Mouse (Mus musculus) liver, postnatal 0 days (tissue): Measurements from ENCODE around the gene Mlycd. TPM values are rescaled to one million over a fixed set of nuclear protein-coding genes. Genes with fewer than 3 reads are reported as not detected.

Experiments
- ATAC-seq: fragments of 200-750 bp; cut with Nextera tagmentation; 2 replicates; pipeline ENCODE4 v1.8.0; 2017; ENCODE audit warnings: mild to moderate bottlenecking, moderate library complexity
- DNase-seq: peaks from one replicate; pipeline ENCODE4 v3.0.0-alpha.2; 2016
- H3K27ac ChIP-seq: fragments of 300-500 bp; sonication (generic); 2 replicates; pipeline ENCODE4 v1.5.1; 2014; ENCODE audit warnings: antibody characterized with exemption, moderate library complexity, mild to moderate bottlenecking, low read depth
- H3K27me3 ChIP-seq: fragments of 300-500 bp; sonication (generic); 2 replicates; pipeline ENCODE4 v1.6.1; 2014; ENCODE audit warnings: low read length, control low read depth, mixed read lengths; ENCODE audit not compliant: insufficient read depth
- H3K36me3 ChIP-seq: fragments of 300-500 bp; sonication (generic); replicated peaks from 2 replicates; pipeline ENCODE4 v1.6.1; 2014; ENCODE audit warnings: mild to moderate bottlenecking, control low read depth, low read length, moderate library complexity, mixed read lengths; ENCODE audit not compliant: insufficient read depth
- H3K4me1 ChIP-seq: fragments of 300-500 bp; sonication (generic); 2 replicates; pipeline ENCODE4 v1.6.1; 2014; ENCODE audit warnings: antibody characterized with exemption, mild to moderate bottlenecking, control low read depth; ENCODE audit not compliant: insufficient read depth
- H3K4me2 ChIP-seq: fragments of 300-500 bp; sonication (generic); 2 replicates; pipeline ENCODE4 v1.6.1; 2014; ENCODE audit warnings: low read depth, mild to moderate bottlenecking, low read length, moderate library complexity, mixed read lengths
- H3K4me3 ChIP-seq: fragments of 300-500 bp; sonication (generic); 2 replicates; pipeline ENCODE4 v1.5.1; 2014; ENCODE audit warnings: low read depth, low read length
- H3K9ac ChIP-seq: fragments of 300-500 bp; sonication (generic); replicated peaks from 2 replicates; pipeline ENCODE4 v1.6.1; 2014; ENCODE audit warnings: mild to moderate bottlenecking, moderate library complexity
- H3K9me3 ChIP-seq: fragments of 300-500 bp; sonication (generic); 2 replicates; pipeline ENCODE4 v1.6.1; 2016; ENCODE audit warnings: mild to moderate bottlenecking, control low read depth, low read length, mixed read lengths
- CTCF ChIP-seq: sonication (generic); IDR thresholded peaks from 2 replicates; pipeline ENCODE4 v1.5.1; 2016; ENCODE audit warnings: antibody characterized with exemption, low read depth
- EP300 ChIP-seq: IDR thresholded peaks from 2 replicates; pipeline ENCODE4 v1.6.1; 2016; ENCODE audit warnings: antibody characterized with exemption, low read depth, mild to moderate bottlenecking
- WGBS: fragments of 180-500 bp; shearing (Covaris S2); extraction: QIAGEN DNeasy Blood & Tissue Kit; methylation state at CpG from one replicate; pipeline ENCODE4 v1.1.7; 2014; ENCODE audit not compliant: insufficient replicate concordance; 5-methylcytosine and 5-hydroxymethylcytosine counted together
- polyA plus RNA-seq: library from polyadenylated mRNA; unstranded; fragments of >200 nt; fragmentation: Nextera tagmentation; extraction: Ambion mirVana; gene quantifications from 2 replicates; pipeline ENCODE4 v1.2.1, GENCODE M21; 2015

The Mlycd gene
- polyA plus RNA-seq, 1 experiment from 2014 or later: 37.0 TPM

DNA sequence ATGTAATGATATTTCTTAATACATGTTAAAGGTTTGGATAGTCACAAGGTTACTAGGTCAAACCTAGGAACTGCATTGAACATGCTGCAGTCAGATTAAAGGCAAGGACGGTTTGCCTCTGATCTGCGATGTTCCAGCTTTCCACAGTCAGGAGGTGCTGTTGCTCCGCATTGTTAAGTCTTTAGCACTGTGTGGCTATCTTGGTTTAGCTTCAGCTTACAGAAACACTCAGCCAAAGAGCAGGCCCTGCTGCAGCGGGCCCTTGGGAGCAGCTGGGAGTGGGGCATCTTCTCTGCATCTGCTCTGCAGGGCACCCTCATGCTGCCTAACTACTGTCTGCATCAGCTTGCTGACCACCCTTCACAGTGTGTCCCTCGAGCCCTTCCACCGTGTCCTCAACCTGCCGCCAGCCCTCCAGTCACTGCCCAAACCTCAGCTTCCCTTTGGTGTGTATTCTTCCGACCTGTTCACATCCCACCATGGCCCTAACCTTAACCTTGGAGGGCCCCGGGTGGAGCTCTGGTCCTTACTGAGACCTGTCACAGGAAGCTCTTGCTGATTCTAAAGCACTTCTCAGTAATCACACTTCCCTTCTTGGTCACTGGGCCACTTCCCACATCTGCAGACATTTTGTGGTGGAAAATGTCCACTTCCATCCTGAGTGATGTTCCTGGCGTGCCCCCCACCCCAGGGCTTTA lies 17.5 kb downstream of the Mlycd start:
- peaks cover 34% of the 10 kb centered on the region for H3K36me3 ChIP-seq
- peak overlapping the region; percentile 61 for H3K4me2 ChIP-seq
- H3K4me3 ChIP-seq: no peak overlapping the region
- TF ChIP-seq EP300: no peak
- TF ChIP-seq CTCF: peak; percentile 46
- no peaks in the 10 kb centered on the region for H3K9me3 ChIP-seq
- ATAC-seq (peak; percentile 18), DNase-seq (no peak)
- peak overlapping the region; percentile 20 for H3K27ac ChIP-seq
- 55% methylated on average over 10 of the region's 10 CpGs for WGBS
- peaks cover 9% of the 10 kb centered on the region for H3K4me1 ChIP-seq
- no peak overlapping the region for H3K9ac ChIP-seq
- no peaks in the 10 kb centered on the region for H3K27me3 ChIP-seq

DNA sequence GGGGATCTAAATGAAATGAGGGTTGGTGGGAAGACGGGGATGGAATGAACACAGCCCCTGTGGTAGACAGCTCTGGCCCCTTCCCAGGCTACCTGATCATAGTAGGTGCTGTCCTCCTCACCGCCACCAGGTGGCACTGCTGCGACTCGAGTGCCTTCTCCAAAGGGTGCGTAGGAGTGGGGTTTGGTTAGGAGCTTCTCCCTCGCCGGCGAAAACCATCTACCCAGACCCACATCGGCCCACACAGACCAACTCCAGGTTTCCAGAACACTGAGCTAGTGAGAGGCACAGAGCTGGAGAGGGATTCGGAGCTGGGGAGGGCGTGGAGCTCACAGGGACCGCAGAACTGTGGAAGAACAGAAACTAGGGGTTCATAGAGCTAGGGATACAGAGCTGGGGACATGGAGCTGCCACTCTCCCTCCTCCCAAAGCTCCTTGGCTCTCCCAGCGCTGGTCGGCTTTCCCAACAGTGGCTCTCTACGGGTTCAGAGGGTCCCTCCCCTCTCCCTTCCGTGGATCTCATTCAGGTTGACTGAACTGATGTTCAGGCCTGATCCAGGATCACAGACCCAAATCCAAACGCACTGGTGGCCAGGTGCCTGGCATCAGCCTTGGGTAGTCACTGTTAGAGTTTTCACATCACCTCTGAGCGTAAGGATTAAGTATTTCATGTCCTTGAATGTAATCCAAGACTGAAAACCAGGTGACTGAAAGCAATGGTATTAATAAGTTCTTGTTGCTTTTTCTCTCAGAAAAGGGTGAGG lies 18.2 kb downstream of the Mlycd start:
- Histone ChIP-seq H3K9me3 (no peaks in the 10 kb centered on the region), H3K9ac (0 out of 2 replicates have a peak overlapping the region, but pooled peaks have one; percentile 53), H3K36me3 (peaks cover 27% of the 10 kb centered on the region), H3K27me3 (no peaks in the 10 kb centered on the region), H3K4me3 (no peak overlapping the region), H3K4me2 (peak overlapping the region; percentile 61), H3K4me1 (peaks cover 9% of the 10 kb centered on the region), H3K27ac (peak overlapping the region; percentile 20)
- 14% methylated on average over 18 of the region's 18 CpGs for WGBS
- ATAC-seq: peak; percentile 74
- TF ChIP-seq EP300: no peak
- TF ChIP-seq CTCF: peak; percentile 97
- peak; percentile 85 for DNase-seq

DNA sequence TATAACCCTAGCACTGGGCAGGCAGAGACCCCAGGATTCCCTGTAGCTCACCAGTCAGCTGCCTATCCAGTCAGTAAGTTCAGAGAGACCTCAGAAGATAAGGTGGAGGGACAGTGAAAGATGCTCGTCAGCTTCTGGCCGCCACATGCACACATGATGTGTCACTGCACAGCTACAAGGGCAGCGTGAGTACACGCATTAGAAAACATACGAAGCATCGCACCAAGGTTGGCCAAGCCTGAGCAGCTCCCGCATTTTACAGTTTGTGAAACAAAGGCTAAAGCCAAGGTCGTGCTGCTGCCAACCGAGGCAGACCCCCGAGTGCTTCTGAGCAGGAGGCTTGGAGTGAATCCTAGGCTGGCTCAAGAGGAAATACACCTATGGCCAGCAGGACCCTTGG lies 18.9 kb downstream of the Mlycd start:
- ATAC-seq (no peak), DNase-seq (no peak)
- WGBS: 73% methylated on average over 10 of the region's 10 CpGs
- Histone ChIP-seq H3K36me3 (peaks cover 20% of the 10 kb centered on the region), H3K9me3 (no peaks in the 10 kb centered on the region), H3K27me3 (no peaks in the 10 kb centered on the region), H3K9ac (no peak overlapping the region), H3K4me1 (peaks cover 9% of the 10 kb centered on the region), H3K27ac (no peak overlapping the region), H3K4me2 (no peak overlapping the region), H3K4me3 (no peak overlapping the region)
- TF ChIP-seq CTCF (no peak), EP300 (no peak)

DNA sequence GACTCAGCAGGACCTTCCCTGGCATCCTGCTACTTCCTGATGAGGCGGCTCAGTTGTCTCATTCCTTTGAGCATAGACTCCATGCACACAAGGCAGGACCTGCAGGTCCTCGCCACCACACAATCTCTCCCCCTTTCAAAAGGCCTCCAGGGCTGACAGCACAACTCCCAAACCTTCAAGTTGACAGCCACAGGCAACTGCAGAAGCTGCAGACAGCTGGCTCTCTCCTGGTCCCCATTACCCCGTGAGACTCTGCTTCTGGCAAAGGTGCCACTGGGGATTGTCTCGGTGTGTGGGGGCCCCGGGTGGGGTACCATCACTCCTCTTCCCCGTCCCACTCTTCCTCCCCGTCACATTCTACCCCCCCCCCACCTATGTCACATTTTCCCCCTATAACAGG lies 25.6 kb downstream of the Mlycd start:
- Histone ChIP-seq H3K9me3 (no peaks in the 10 kb centered on the region), H3K36me3 (no peaks in the 10 kb centered on the region), H3K4me3 (no peak overlapping the region), H3K27ac (no peak overlapping the region), H3K9ac (no peak overlapping the region), H3K4me1 (peaks cover 58% of the 10 kb centered on the region), H3K27me3 (no peaks in the 10 kb centered on the region), H3K4me2 (no peak overlapping the region; the same call in 1 of the 2 replicates)
- DNase-seq: no peak
- WGBS: 63% methylated on average over 7 of the region's 7 CpGs
- TF ChIP-seq EP300 (no peak), CTCF (no peak)
- no peak for ATAC-seq

DNA sequence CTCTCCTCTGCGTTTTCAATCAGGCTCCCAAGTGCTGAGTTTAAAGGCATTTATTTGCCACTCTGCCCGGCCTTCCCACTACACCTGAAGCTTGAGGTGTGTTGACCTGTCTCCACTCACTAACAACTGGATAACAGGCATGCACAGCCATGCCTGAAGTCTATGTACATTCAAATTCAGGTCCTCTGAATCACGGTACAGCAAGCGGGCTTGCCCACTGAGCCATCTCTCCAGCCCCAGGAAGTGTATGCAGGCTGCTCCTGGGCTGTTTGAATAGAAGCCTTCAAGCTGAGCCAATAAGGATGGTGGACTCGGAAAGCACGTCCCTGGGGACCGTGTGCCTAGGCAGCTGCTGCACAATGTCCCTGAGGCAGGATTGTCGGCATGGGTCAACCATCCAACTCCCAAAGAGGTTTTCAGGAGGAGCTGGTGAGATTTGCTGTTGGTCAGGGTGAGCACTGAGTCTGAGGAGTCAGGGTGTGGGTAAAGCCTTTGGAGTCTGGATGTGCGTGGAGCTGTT lies 27.0 kb downstream of the Mlycd start:
- Histone ChIP-seq H3K4me2 (peak overlapping the region; percentile 70), H3K9me3 (no peaks in the 10 kb centered on the region), H3K36me3 (no peaks in the 10 kb centered on the region), H3K9ac (peak overlapping the region; percentile 45), H3K27ac (peak overlapping the region; percentile 97), H3K4me1 (peaks cover 71% of the 10 kb centered on the region), H3K4me3 (peak overlapping the region; percentile 39; the same call in 1 of the 2 replicates), H3K27me3 (no peaks in the 10 kb centered on the region)
- ATAC-seq (no peak), DNase-seq (no peak)
- TF ChIP-seq EP300 (no peak), CTCF (no peak)
- WGBS: 51% methylated on average over 9 of the region's 9 CpGs

DNA sequence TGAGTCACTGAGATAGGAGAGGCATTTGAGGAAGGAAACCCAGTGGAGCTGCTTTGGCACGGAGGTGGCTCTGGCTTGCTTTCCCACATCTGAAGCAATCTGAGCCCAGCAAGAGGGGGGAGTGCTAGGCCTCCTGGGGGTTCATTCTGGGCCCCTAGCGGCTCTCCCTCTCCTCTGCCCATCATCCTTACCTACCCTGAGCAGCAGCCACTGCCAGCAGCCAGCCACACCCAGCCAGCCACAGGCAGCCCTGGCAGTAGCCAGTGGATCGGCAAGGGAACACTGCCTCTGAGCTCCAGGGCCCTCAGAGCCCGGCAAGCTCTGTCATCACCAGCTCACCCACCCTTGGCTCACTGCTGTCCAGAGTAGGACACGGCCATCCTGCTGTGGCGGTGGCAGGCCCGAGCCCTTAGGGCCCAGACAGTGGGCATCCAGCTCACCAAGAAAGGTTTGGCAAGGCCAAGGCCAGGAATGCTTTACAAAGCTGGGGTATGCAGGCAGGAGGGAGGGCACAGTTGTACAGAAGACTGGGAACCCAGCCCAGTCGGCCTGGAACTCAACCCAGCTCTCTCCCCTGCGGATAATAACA lies 27.5 kb downstream of the Mlycd start:
- no peak; the same call in 1 of the 2 replicates for ATAC-seq

More for the DNA sequence above, 27.5 kb downstream of the Mlycd start:
- Histone ChIP-seq H3K4me3 (peak overlapping the region; percentile 39), H3K4me2 (peak overlapping the region; percentile 70), H3K27ac (peak overlapping the region; percentile 97), H3K9me3 (no peaks in the 10 kb centered on the region), H3K27me3 (no peaks in the 10 kb centered on the region), H3K9ac (peak overlapping the region; percentile 45), H3K36me3 (no peaks in the 10 kb centered on the region), H3K4me1 (peaks cover 75% of the 10 kb centered on the region)
- no peak for TF ChIP-seq EP300
- TF ChIP-seq CTCF: no peak
- WGBS: 34% methylated on average over 9 of the region's 9 CpGs
- DNase-seq: peak; percentile 35
